Mouse (Mus musculus): ENCODE results near the gene Fscn2.

DNA sequence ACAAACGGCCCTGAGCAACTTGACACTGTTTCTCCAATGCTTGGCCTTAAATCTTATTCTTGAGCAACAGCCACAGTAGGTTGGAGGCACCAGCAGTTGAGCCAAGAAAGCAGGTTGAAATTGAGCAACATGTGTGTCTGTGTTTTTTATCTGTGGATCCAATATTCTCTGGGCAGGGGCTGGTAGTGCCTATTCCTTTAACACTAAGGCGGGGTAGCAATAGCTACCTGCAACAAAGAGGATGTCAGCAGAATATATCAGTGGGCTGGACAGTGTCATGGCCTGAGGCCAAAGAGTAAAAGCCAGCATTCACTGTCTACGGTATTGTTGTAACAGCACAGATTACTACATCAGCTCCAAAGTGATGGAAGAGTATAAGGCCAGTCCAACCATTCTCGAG is 34.3 kb downstream of the Fscn2 start:
- TF ChIP-seq CTCF (conservative IDR thresholded peaks at IDR 0.05; ENCODE audit: insufficient read depth, insufficient read length, low read depth, low read length) (no peak), POLR2A (IDR thresholded peaks at IDR 0.05; ENCODE audit: low read depth, low read length) (no peak)
